Mouse (Mus musculus): ENCODE data around the gene Aagab.

- TF ChIP-seq GATA1 (IDR thresholded peaks at IDR 0.05; ENCODE audit: borderline replicate concordance, low read length) (no peak), FLI1 (IDR thresholded peaks at IDR 0.05; ENCODE audit: low read length) (no peak)
Observed at GRCm38 (mm10) chr9:63660691-63661090, 58.2 kb downstream of the Aagab start.
